Mouse (Mus musculus) c-Kit-positive CD71-positive TER-119-negative erythroid progenitor cells, embryonic 14.5 days (primary cell): Measurements from ENCODE around the gene Gm9964.
A peak's percentile ranks its signal among the peaks of the same experiment; 100 is the strongest.
"Not testable (repeated sequence)": the region's sequence is repeated elsewhere in the genome, so short reads cannot be mapped to it uniquely, and the experiment has no call there.

Source experiments
- DNase-seq: peaks from one replicate; pipeline ENCODE4 v3.0.0-alpha.2; 2013; ENCODE audit warnings: low read depth

The Gm9964 gene

GRCm38 (mm10) chr11:79296856-79297491 is at the start of gene Gm9964:
Gm9964 (minus strand) TSS chr11:79296906.
- no peak for DNase-seq

- DNase-seq, result no peak
These were observed 43.4 kb upstream of the Gm9964 start for GRCm38 (mm10) chr11:79339808-79340781.

GRCm38 (mm10) chr11:79339234-79339807 is 42.6 kb upstream of the Gm9964 start, which contains the start of gene Nf1:
Nf1 (plus strand) TSS chr11:79339693.
- DNase-seq, result peak; percentile 90

GRCm38 (mm10) chr11:79338621-79339020 is 41.9 kb upstream of the Gm9964 start:
- peak; percentile 15 for DNase-seq

- peak; percentile 19 for DNase-seq
These were observed 40.1 kb upstream of the Gm9964 start for GRCm38 (mm10) chr11:79336722-79337267.

GRCm38 (mm10) chr11:79335077-79335476 is 38.4 kb upstream of the Gm9964 start:
- no peak for DNase-seq

GRCm38 (mm10) chr11:79329585-79329984 is 32.9 kb upstream of the Gm9964 start:
- DNase-seq, result no peak

GRCm38 (mm10) chr11:79328060-79328459 is 31.4 kb upstream of the Gm9964 start:
- no peak for DNase-seq

GRCm38 (mm10) chr11:79327106-79327505 is 30.4 kb upstream of the Gm9964 start:
- no peak for DNase-seq

- no peak for DNase-seq
These were observed 29.0 kb upstream of the Gm9964 start for GRCm38 (mm10) chr11:79325663-79326062.

GRCm38 (mm10) chr11:79323985-79324685 is 27.4 kb upstream of the Gm9964 start:
- no peak for DNase-seq

- DNase-seq, result no peak
These were observed 23.1 kb upstream of the Gm9964 start for GRCm38 (mm10) chr11:79319807-79320206.

- DNase-seq, result no peak
These were observed 20.2 kb upstream of the Gm9964 start for GRCm38 (mm10) chr11:79316807-79317345.

GRCm38 (mm10) chr11:79310467-79310866 is 13.8 kb upstream of the Gm9964 start:
- DNase-seq, result no peak

- no peak for DNase-seq
These were observed 11.0 kb upstream of the Gm9964 start for GRCm38 (mm10) chr11:79307560-79308200.

GRCm38 (mm10) chr11:79306996-79307395 is 10.3 kb upstream of the Gm9964 start:
- no peak for DNase-seq

- no peak for DNase-seq
These were observed 9.8 kb upstream of the Gm9964 start for GRCm38 (mm10) chr11:79306510-79306909.

- DNase-seq, result no peak
These were observed 9.1 kb upstream of the Gm9964 start for GRCm38 (mm10) chr11:79305697-79306340.

- DNase-seq, result not testable (repeated sequence)
These were observed 7.5 kb upstream of the Gm9964 start for GRCm38 (mm10) chr11:79304245-79304644.

GRCm38 (mm10) chr11:79303109-79303508 is 6.4 kb upstream of the Gm9964 start:
- no peak for DNase-seq
